Mouse (Mus musculus) erythroblast, embryonic 14.5 days (primary cell): ENCODE measurements around the gene Tcl1.

Experiments
- GATA1 ChIP-seq: IDR thresholded peaks from 2 replicates; pipeline ENCODE4 v1.6.1; 2012; ENCODE audit warnings: low read length, inconsistent platforms, mixed read lengths
- TAL1 ChIP-seq: IDR thresholded peaks from 3 replicates; pipeline ENCODE4 v1.6.1; 2012; ENCODE audit warnings: low read length, inconsistent platforms, mixed read lengths

DNA sequence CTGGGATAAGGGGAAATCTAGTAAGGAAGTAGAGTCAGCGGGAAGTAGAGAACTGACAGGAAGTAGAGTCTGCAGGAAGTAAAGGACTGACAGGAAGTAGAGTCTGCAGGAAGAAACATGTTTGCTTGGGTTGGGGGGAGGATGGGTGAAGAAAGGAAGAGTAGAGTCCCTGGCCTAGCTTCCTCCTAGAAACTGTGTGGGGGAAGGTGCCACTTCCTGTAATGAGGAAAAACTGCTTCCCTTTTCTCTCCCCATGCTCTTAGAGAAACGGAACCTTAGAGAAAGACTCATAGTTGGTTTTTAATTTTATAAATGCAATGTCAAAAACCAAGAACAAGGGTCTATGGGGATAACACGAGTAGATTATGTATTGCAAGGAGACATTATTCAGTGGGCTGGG is 12.5 kb upstream of the Tcl1 start:
- TF ChIP-seq TAL1 (no peak), GATA1 (no peak)
